Mouse (Mus musculus) right cerebral cortex, adult 18-20 months (tissue): Measurements from ENCODE around the gene Tfeb.

Experiments used
- DNase-seq: peaks from one replicate; pipeline ENCODE4 v3.0.0; 2022; ENCODE audit warnings: mixed read lengths

Tfeb gene

DNA sequence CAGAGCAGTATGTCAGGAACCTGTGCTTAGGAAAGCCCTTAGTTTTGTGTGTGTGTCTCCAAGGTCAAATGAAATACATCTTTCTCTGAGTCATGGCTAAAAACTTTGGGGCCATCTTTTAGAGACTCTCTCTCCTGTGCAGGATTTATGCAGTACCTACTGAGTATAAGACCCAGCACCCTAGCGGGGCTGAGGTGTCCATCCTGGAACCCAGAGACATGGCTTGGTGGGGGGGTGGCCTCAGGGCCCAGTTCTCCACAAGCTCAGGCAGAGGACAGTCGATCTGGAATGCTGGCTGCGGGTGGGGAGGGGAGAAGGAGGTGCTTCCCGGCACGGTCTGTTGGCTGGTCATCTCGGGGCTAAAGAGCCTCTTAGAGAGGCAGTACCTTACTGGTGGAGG is 19.5 kb downstream of the Tfeb start:
- DNase-seq, result no peak

DNA sequence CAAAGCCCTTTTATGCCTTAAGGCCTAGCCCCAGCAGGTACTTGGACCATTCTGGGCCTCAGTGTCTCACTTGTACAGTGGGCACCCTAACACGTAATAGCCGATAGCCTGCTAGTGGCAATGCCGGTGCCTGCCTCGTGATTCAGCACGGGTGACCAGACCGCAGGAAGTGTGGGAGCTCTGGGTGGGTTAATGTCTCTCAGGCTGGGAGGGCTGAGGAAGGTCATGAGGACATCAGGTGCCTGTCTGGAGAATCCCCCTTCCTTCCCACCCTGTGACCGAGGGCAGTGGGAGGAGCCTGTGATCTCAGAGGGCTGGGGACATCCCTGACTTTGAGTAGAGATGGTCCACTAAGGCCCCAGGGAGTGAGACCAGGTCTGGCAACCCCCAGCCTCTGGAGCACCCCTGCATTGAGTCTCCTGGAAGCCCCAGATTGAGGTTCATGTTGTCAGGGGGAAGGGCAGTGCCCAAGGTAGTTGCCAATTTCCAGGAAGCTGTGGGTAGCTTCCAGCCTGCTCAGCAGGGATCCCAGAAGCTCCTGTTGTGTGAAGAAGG is 20.3 kb downstream of the Tfeb start:
- no peak for DNase-seq

DNA sequence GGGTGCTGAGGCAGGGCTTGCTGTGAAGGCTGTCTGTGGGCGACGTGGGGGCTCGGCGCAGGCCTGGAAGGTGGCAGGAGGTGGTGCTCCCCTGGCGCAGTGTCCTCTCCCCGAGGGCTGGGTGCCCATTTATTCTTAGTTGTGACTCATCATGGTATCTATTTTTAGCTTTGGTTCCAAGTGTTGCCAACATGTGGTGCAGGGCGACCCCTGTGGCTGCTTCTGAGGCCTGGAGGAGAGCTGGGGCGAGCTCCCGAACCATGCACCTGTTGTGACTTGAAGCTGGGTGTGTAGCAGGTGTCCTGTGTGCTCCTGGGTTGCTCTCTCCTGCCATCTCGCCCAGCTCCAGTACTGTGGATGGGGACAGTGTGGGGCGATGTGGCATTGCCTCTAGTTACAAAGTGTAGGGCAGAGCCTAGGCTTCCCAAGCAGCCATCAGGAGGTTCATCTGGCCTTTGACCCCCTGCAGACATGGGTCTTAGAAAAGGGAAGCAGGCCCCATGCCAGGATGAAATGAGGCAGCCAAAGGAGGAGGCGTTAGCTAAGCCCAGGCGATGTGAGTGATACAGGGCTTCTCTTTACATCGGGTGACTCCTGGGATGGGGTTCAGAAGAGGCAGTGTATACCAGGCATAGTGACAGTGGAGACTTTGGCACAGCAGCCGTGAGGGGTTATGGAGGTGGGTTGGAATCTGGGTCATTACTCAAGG is 23.0 kb downstream of the Tfeb start:
- DNase-seq, result peak; percentile 32

DNA sequence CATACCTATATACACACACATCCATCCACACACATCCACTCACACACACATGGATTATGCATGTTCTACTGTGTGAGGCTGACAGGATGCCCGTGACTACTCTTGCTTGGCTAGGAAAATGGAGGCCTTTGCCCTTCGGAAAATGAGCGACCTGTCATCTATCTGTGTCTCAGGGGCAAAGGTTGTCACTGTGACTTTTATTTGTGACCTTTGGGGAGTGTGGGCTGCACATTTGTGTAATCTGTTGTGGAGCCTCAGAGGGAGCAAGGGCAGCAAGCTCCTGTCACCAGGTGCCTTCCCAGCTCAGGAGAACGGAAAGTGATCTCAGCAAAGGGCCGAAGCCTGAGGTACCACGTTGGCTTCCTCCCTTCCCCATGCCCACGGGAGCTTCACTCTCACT is 25.2 kb downstream of the Tfeb start:
- DNase-seq, result no peak

- peak; percentile 86 for DNase-seq
These were observed 25.9 kb downstream of the Tfeb start for GRCm38 (mm10) chr17:47762518-47763340.

DNA sequence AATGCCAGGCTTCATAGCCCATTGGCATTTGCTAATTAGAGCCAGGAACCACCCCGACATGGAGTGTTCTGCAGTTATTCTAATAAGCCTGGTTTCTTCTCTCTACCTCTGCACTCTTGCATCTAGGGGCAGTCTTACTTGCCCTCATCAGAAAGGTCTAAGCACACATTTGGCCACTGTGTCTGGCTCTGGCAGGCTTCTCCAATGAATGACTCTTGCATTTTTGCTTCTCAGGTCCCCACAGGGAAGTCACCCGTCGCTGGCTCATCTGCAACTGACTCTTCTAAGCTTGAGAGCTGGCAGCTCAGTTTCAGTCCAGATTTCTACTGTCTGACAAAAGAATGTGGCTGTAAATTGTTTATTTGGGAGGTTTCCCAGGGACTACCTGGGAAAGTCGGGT is 29.2 kb downstream of the Tfeb start:
- no peak for DNase-seq

- no peak for DNase-seq
These were observed 29.7 kb downstream of the Tfeb start for GRCm38 (mm10) chr17:47766407-47767043.

- no peak for DNase-seq
These were observed 30.2 kb downstream of the Tfeb start for GRCm38 (mm10) chr17:47767081-47767455.

GRCm38 (mm10) chr17:47767456-47768141 is 30.8 kb downstream of the Tfeb start:
- no peak for DNase-seq

GRCm38 (mm10) chr17:47768707-47769276 is 32.0 kb downstream of the Tfeb start:
- DNase-seq, result no peak

DNA sequence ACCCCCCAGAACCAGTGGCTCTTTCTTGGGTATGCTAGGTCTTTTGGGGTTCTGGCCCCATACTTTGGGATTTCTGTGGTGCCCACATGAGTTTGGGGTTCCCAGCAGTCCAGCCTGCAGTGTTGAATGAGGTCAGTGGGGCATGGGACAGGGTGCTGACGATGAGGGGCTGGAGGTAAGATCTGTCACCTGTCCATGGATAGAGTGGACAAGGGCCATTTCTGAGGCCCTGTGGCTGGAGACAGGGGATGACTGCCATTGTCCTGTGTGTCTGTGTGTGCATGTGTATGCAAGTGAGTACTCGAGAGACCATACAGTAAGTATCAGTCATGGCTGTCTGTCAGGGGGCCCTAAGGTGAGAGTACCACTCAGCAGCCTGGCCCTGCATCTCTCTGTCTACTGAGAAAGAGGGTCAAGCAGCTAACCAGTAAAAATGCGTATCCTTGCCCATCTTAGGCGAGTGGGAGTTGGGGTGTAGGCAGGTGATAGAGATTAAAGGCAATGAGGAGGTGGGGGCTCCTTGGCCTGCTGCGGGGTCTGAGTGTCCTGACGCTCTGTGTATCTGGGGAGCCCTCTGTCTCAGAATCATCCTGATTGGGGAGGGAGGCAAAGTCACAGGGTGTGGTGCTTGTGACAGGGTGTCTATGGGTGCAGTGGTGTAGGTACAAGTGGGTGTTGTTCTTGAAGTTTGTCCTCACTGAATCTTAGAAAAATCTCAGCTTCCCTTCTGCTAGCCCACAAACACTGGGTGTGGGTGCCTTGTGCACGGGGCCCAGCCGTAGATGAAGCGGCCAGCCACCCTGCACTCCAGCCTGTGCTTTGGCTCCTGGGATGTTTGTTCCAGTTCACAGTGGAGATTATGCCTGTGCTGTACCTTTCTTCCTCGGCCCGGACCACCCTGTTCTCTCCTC is 32.8 kb downstream of the Tfeb start:
- DNase-seq, result no peak

- DNase-seq, result no peak
These were observed 36.8 kb downstream of the Tfeb start for GRCm38 (mm10) chr17:47773604-47774003.

DNA sequence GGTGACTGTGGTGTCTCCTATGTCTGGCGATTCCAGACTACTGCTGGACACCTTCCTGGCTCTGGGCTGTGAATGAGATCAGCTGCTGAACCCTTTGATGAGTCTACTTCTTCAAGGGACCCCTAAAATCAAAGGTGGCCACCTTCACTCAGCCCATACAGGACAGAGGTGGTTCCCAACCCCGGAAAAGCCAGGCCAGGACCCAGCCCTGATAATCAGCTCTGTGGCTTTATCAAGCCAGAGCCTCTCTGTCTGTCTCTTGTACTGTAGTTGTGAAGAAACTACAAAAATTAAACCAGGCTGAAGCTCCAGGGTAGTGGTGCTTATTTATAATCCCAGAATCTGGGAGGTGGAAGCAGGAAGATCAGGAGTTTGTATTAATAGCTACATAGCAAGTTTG is 40.3 kb downstream of the Tfeb start:
- DNase-seq, result no peak

DNA sequence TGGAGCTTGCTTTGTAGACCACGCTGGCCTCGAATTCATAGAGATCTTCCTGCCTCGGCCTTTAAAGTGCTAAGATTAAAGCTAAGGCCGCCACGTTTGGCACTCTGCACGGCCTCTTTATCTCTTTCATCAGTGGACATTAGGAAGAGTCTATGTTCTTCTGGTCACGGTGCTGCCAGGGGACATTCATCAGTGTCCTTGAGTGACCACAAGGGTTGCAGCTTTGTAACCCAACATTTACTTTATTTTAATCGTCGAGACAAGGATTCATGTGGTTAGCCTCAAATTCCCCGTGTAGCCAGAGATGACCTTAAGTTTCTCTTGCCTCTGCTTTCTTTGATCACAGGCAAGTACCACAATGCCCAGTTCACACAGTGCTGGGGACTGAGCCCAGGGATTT is 43.6 kb downstream of the Tfeb start:
- no peak for DNase-seq

- DNase-seq, result no peak
These were observed 45.7 kb downstream of the Tfeb start for GRCm38 (mm10) chr17:47782486-47782885.

DNA sequence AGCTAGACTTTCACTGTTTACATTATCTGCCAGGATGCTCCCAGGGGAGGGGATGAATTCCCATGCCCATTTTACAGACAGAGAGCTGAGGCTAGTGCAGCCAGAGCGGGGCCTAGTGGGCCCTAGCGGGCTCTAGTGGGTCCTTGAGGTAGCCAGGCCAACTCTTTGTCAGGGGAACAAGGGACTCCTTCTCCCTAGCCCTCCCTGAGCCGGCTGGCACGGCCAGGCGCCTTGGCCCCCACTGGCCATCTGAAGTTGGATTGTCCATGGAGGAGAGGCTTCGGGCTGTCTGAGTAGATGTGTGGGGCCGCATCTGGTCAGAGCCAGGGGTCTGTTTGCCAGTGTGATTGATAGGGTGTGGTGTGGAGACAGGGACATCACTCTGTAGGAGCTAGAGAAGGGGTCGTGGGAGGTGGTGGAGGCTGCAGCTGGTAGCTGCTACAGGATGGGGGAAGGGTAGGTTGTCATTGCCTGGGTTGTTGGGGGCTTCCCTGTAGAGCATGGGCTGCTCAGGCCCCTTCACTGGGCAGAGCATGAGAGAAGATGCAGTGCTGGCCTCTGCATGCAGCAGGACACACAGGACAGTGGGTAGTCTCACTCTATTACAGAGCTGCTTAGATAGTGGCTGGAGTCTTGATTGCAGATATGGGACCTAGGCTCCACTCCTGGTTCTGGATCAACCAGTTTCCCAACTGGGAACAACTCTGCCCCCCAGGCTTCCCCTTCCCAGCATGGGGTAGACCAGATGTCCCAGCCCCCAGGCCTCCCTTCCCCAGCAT is 46.8 kb downstream of the Tfeb start:
- DNase-seq, result no peak

DNA sequence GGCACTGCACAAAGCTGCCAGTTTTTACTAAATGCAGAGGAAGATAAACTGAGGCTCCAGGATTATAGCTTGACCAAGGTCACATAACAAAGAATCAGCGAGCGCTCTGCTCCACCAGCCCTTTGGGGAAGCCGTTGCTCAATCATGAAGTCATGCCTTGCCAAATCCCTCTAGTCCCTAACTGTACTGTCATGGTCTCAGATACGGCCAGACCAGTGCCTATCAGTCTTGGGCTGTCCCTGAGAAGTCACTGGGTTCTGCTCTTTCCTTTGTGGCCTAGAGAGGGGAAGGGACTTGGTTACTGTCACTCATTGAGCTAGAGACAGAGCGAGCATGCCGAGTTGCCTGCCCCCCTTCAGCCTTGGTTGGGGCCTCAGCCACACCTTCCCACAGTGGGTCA is 47.6 kb downstream of the Tfeb start:
- DNase-seq, result no peak

DNA sequence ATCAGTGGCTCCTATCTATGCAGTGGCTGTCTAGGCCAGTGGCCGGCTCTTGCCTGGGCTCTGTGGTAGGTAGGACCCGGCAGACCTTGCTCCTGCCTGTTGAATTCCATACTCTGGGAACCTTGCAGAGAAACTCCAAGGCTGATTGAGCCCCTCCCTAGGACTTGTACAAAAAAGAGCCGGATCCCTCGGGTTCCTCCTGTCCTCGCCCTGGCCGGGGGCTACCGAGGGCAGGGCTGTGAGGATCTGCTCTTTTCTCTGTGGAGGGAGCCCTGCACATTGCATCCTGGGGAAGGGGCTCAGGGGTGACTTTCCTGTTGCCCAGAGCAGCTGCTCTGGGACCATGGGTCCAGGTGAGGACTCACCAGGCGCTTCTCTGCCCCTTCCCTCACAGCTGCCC is 50.8 kb downstream of the Tfeb start:
- DNase-seq, result no peak

DNA sequence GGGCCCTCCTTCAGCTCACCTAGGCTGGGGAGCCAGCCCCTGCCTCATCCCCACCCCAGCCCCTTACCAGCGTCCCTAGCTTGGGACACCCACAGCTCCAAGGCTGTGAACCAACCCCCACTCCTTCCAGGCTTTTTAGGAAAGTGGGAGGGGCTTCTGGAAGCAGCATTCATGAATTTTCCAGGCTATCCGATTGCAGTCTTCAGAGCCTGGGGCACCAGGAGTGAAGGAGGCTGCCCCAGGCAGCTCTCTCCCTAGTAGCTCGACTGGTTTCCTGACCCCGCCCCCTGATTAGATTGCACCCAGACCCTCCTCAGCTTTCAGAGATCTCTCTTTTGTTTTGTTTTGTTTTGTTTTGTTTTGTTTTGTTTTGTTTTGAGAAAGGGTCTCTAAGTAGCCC is 51.5 kb downstream of the Tfeb start:
- DNase-seq, result no peak

DNA sequence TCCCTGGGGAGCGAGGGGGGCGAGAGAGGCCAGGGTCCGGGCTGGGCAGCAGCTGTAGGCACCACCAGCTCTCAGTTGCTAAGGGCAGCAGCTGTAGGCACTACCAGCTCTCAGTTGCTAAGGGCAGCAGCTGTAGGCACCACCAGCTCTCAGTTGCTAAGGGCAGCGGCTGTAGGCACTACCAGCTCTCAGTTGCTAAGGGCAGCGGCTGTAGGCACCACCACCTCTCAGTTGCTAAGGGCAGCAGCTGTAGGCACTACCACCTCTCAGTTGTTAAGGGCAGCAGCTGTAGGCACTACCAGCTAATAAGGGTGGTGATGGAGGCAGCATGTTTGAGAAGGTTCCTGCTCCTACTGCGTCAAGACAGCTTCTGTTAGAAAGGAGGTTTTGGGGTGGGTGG is 52.2 kb downstream of the Tfeb start:
- DNase-seq, result no peak
